In the genomic region with DNA sequence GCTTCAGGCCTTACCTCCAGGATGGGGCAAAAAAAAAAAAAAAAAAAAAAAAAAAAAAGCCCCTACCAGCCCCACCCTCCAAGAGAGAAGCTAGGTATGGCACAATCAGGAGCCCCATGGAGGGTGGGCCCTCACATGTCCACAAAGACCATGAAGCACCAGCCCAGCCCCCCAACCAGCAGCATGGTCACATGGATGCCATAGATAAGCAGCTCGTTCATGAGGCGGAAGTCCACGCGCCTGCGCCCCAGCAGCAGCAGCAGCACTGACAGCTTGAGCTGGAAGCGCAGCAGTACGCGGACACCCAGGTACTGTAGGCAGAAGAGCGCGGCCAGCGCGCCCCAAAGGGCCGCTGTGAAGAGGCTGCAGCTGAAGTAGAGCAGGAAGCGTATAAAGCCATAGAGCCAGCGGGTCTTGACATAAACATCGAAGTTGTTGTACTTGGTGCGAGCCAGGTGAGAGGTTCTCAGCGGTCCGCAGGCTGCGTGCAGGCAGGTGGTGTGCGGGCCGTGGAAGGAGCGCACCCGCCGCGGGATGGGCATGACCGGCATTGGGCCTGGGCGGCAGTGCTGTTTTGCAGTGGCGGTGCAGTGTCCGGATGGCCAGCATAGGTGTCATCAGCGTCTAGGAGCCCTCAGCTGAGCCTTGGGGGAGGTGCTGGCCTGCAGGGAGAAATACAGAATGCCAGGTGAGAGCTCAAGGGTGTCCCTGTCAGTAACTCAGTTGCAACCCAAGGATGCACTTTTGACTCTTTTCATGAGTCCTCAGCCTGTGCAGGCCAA, we compare ENCODE assay signal across 8 mouse cellular contexts. TPM values are rescaled to one million over a fixed set of nuclear protein-coding genes. Genes with fewer than 3 reads are reported as not detected.
DNase-seq lines count a peak whose midpoint lies in the region; ATAC-seq and TF ChIP-seq lines count a peak whose summit lies in the region.

No protein-coding gene starts in this region.

- peak overlapping the region; percentile 92 for H3K4me2 ChIP-seq in midbrain, embryonic 13.5 days (replicated peaks)

- no peaks in the 10 kb centered on the region for H3K9me3 ChIP-seq in midbrain, embryonic 13.5 days

- TF ChIP-seq POLR2A in kidney, adult 2 months (IDR thresholded peaks at IDR 0.05; ENCODE audit: low read depth, low read length), result no peak

- no peaks in the 10 kb centered on the region for H3K36me3 ChIP-seq in kidney, adult 2 months (ENCODE audit: control insufficient read depth, insufficient read depth, low read length)
- H3K36me3 ChIP-seq in midbrain, embryonic 13.5 days, result peaks cover 16% of the 10 kb centered on the region

- H3K27ac ChIP-seq in kidney, adult 2 months (ENCODE audit: insufficient read depth, low read depth, low read length), result peak overlapping the region; percentile 92
- no peak overlapping the region for H3K27ac ChIP-seq in midbrain, embryonic 13.5 days

- DNase-seq in kidney, adult 11 months, result peak; percentile 61
- DNase-seq in kidney, postnatal 14 days, result no peak
- DNase-seq in c-Kit-positive CD71-positive TER-119-positive erythroid progenitor cells, embryonic 14.5 days (ENCODE audit: low spot score), result peak; percentile 68
- DNase-seq in kidney, adult 2 months, result peak; percentile 59
- DNase-seq in frontal cortex, postnatal 10 days (ENCODE audit: low spot score in 2 of 2), result no peak
- no peak for DNase-seq in layer of hippocampus, postnatal 36 days
- no peak for DNase-seq in left cerebral cortex, postnatal 25 days (ENCODE audit: low spot score in 2 of 2)

- ATAC-seq in midbrain, embryonic 13.5 days, result no peak

- 80% methylated on average over 31 of the region's 31 CpGs for WGBS in kidney, adult 2 months
- 84% methylated on average over 31 of the region's 31 CpGs for WGBS in midbrain, embryonic 13.5 days

- H3K27me3 ChIP-seq in kidney, adult 2 months (replicated peaks; ENCODE audit: control insufficient read depth, insufficient read depth, low read length), result no peaks in the 10 kb centered on the region
- no peaks in the 10 kb centered on the region for H3K27me3 ChIP-seq in midbrain, embryonic 13.5 days

- peak overlapping the region; percentile 83 for H3K4me3 ChIP-seq in kidney, adult 2 months (ENCODE audit: insufficient read depth, low read depth, low read length)
- peak overlapping the region; percentile 77; the same call in 1 of the 2 replicates for H3K4me3 ChIP-seq in midbrain, embryonic 13.5 days (replicated peaks)

- TF ChIP-seq CTCF in kidney, adult 2 months (conservative IDR thresholded peaks at IDR 0.05; ENCODE audit: insufficient read depth, insufficient read length, low read depth, low read length), result no peak

- H3K4me1 ChIP-seq in kidney, adult 2 months (ENCODE audit: control insufficient read depth, insufficient read depth, low read length), result peaks cover 18% of the 10 kb centered on the region
- peaks cover 30% of the 10 kb centered on the region for H3K4me1 ChIP-seq in midbrain, embryonic 13.5 days (replicated peaks)

- intact Hi-C loops in left cerebral cortex, postnatal 25 days (cut with DNase I), result no loop called here

- peak overlapping the region; percentile 86 for H3K9ac ChIP-seq in midbrain, embryonic 13.5 days (replicated peaks)

RNA-seq across cellular contexts. Expression of a gene that starts 15.4 kb away (rescaled TPM):
- 38.1 and 57.0 TPM in 2 replicates for polyA plus RNA-seq in kidney, adult 2 months (2012; rRNA removed)
- 10.1 and 10.4 TPM in 2 replicates for polyA plus RNA-seq in midbrain, embryonic 13.5 days (2015; fragmentation: Nextera tagmentation; extraction: Ambion mirVana)
- 10 to 100 TPM; 60.6 to 66.8 TPM for total RNA-seq in layer of hippocampus, postnatal 36 days (2021)
- 10 to 100 TPM; 64.8 to 75.2 TPM for total RNA-seq in left cerebral cortex, postnatal 25 days (2021)

Comparison
In these comparisons a context has a peak if more than half of its experiments do, and no peak if none do; other contexts are left out.
1. DNase-seq: peak in kidney, adult 11 months (single experiment), c-Kit-positive CD71-positive TER-119-positive erythroid progenitor cells, embryonic 14.5 days (single experiment) and kidney, adult 2 months (single experiment); none in kidney, postnatal 14 days (single experiment), frontal cortex, postnatal 10 days (0 of 2), layer of hippocampus, postnatal 36 days (0 of 2) and left cerebral cortex, postnatal 25 days (0 of 2).